In genomic region chr8:77122300-77122699, GRCm38 (mm10) we compare ENCODE assay signal across 20 mouse cellular contexts.
DNase-seq lines count a peak whose midpoint lies in the region; ATAC-seq and TF ChIP-seq lines count a peak whose summit lies in the region.
"Had no signal": no experiment of that assay in that cellular context is flagged by ENCODE, and none has a peak within 500 bp of the region (broad histone marks: within the 10 kb centered on the region; RNA-seq: fewer than 3 reads in every experiment).

No protein-coding gene starts in this region.

- H3K79me2 ChIP-seq in heart, adult 2 months (replicated peaks; ENCODE audit: control insufficient read depth, insufficient read depth, low read length), result peaks cover 2% of the 10 kb centered on the region

- no peak overlapping the region for H3K4me2 ChIP-seq in heart, embryonic 11.5 days
- H3K4me2 ChIP-seq in lung, embryonic 15.5 days, result no peak overlapping the region
- H3K4me2 ChIP-seq in heart, embryonic 15.5 days, result no peak overlapping the region
- H3K4me2 ChIP-seq in hindbrain, embryonic 16.5 days (ENCODE audit: low read length), result no peak overlapping the region
- H3K4me2 ChIP-seq: embryonic facial prominence, embryonic 13.5 days; hindbrain, embryonic 12.5 days; liver, embryonic 12.5 days had no signal

- peaks cover 3% of the 10 kb centered on the region; the same call in 1 of the 2 replicates for H3K36me3 ChIP-seq in heart, adult 2 months (ENCODE audit: control insufficient read depth, insufficient read depth, low read length)
- H3K36me3 ChIP-seq in heart, embryonic 11.5 days (ENCODE audit: control insufficient read depth, insufficient read depth, low read length), result no peaks in the 10 kb centered on the region
- H3K36me3 ChIP-seq in lung, embryonic 15.5 days, result no peaks in the 10 kb centered on the region
- no peaks in the 10 kb centered on the region for H3K36me3 ChIP-seq in heart, embryonic 15.5 days
- no peaks in the 10 kb centered on the region for H3K36me3 ChIP-seq in hindbrain, embryonic 16.5 days (ENCODE audit: control insufficient read depth, insufficient read depth, low read length)
- H3K36me3 ChIP-seq: embryonic facial prominence, embryonic 13.5 days; hindbrain, embryonic 12.5 days; liver, embryonic 12.5 days; midbrain, embryonic 10.5 days had no signal

- H3K27me3 ChIP-seq in heart, adult 2 months (ENCODE audit: control insufficient read depth, insufficient read depth, low read length), result no peaks in the 10 kb centered on the region
- no peaks in the 10 kb centered on the region for H3K27me3 ChIP-seq in heart, embryonic 11.5 days (ENCODE audit: control insufficient read depth, insufficient read depth, low read length)
- no peaks in the 10 kb centered on the region for H3K27me3 ChIP-seq in lung, embryonic 15.5 days
- no peaks in the 10 kb centered on the region for H3K27me3 ChIP-seq in heart, embryonic 15.5 days
- no peaks in the 10 kb centered on the region for H3K27me3 ChIP-seq in hindbrain, embryonic 16.5 days (replicated peaks; ENCODE audit: control insufficient read depth, insufficient read depth, low read length)
- H3K27me3 ChIP-seq: CH12.LX; embryonic facial prominence, embryonic 13.5 days; hindbrain, embryonic 12.5 days; liver, embryonic 12.5 days had no signal

- H3K4me3 ChIP-seq in heart, adult 2 months, result no peak overlapping the region
- no peak overlapping the region for H3K4me3 ChIP-seq in heart, embryonic 11.5 days (ENCODE audit: low read depth, low read length)
- no peak overlapping the region for H3K4me3 ChIP-seq in lung, embryonic 15.5 days
- no peak overlapping the region for H3K4me3 ChIP-seq in lung, adult 2 months (replicated peaks; ENCODE audit: extremely low read depth, low read depth, low read length)
- no peak overlapping the region for H3K4me3 ChIP-seq in heart, embryonic 15.5 days
- H3K4me3 ChIP-seq in hindbrain, embryonic 16.5 days (ENCODE audit: low read length), result no peak overlapping the region
- H3K4me3 ChIP-seq: embryonic facial prominence, embryonic 13.5 days; hindbrain, embryonic 12.5 days; liver, embryonic 12.5 days; midbrain, embryonic 10.5 days had no signal

- peaks cover 8% of the 10 kb centered on the region for H3K4me1 ChIP-seq in heart, adult 2 months (ENCODE audit: control insufficient read depth, insufficient read depth, low read length)
- peaks cover 16% of the 10 kb centered on the region for H3K4me1 ChIP-seq in heart, embryonic 11.5 days (ENCODE audit: control insufficient read depth, insufficient read depth, low read length)
- peaks cover 3% of the 10 kb centered on the region; the same call in 1 of the 2 replicates for H3K4me1 ChIP-seq in lung, embryonic 15.5 days
- H3K4me1 ChIP-seq in lung, adult 2 months (ENCODE audit: control insufficient read depth, insufficient read depth, low read length), result peaks cover 8% of the 10 kb centered on the region
- peaks cover 15% of the 10 kb centered on the region for H3K4me1 ChIP-seq in heart, embryonic 15.5 days (replicated peaks)
- 0 out of 2 replicates have a peak, but pooled peaks cover 2% of the 10 kb centered on the region for H3K4me1 ChIP-seq in hindbrain, embryonic 16.5 days (ENCODE audit: control insufficient read depth, insufficient read depth, low read depth, low read length)
- H3K4me1 ChIP-seq: liver, embryonic 12.5 days; midbrain, embryonic 10.5 days had no signal

- no peaks in the 10 kb centered on the region for H3K9me3 ChIP-seq in heart, embryonic 11.5 days (replicated peaks; ENCODE audit: control insufficient read depth, low read length)
- no peaks in the 10 kb centered on the region for H3K9me3 ChIP-seq in lung, embryonic 15.5 days
- H3K9me3 ChIP-seq in heart, embryonic 15.5 days (replicated peaks), result no peaks in the 10 kb centered on the region
- no peaks in the 10 kb centered on the region for H3K9me3 ChIP-seq in hindbrain, embryonic 16.5 days (ENCODE audit: control insufficient read depth, low read length)
- H3K9me3 ChIP-seq: embryonic facial prominence, embryonic 13.5 days; hindbrain, embryonic 12.5 days; liver, embryonic 12.5 days; midbrain, embryonic 10.5 days had no signal

- peak in 1 of 2 experiments; percentile 64 for DNase-seq in heart, adult 2 months
- no peak for DNase-seq in lung, adult 2 months
- DNase-seq in heart, postnatal 4 days, result peak; percentile 35
- DNase-seq in spleen, postnatal 36 days (ENCODE audit: low spot score in 2 of 2), result no peak
- DNase-seq: adrenal gland, postnatal 14 days; gastrocnemius, postnatal 36 days; kidney, adult 9 months; thymus, postnatal 25 days had no signal

- no peak for TF ChIP-seq POLR2A in heart, adult 2 months (IDR thresholded peaks at IDR 0.05; ENCODE audit: insufficient read depth, low read depth, low read length)
- TF ChIP-seq POLR2A in lung, adult 2 months (IDR thresholded peaks at IDR 0.05; ENCODE audit: borderline replicate concordance, extremely low read depth, low read depth, low read length), result no peak

- WGBS in heart, adult 2 months, result 19% methylated on average over 5 of the region's 5 CpGs
- 22% methylated on average over 5 of the region's 5 CpGs for WGBS in heart, embryonic 11.5 days (ENCODE audit: insufficient replicate concordance)
- WGBS in lung, embryonic 15.5 days, result 15% methylated on average over 5 of the region's 5 CpGs
- 64% methylated on average over 5 of the region's 5 CpGs for WGBS in lung, adult 2 months
- WGBS in heart, embryonic 15.5 days, result 22% methylated on average over 5 of the region's 5 CpGs
- WGBS in hindbrain, embryonic 16.5 days, result 82% methylated on average over 5 of the region's 5 CpGs

- TF ChIP-seq EP300 in heart, adult 2 months (IDR thresholded peaks at IDR 0.05; ENCODE audit: insufficient read depth, low read depth, low read length), result peak; percentile 73

- intact Hi-C loops in heart, adult 2 months (cut with DNase I), result no loop called here

- no peak for TF ChIP-seq CTCF in heart, adult 2 months (IDR thresholded peaks at IDR 0.05)
- TF ChIP-seq CTCF in lung, adult 2 months (IDR thresholded peaks at IDR 0.05; ENCODE audit: insufficient read depth, low read length), result no peak

- H3K27ac ChIP-seq in heart, adult 2 months, result peak overlapping the region; percentile 67
- H3K27ac ChIP-seq in heart, embryonic 11.5 days (ENCODE audit: low read depth, low read length), result no peak overlapping the region
- no peak overlapping the region for H3K27ac ChIP-seq in lung, embryonic 15.5 days
- H3K27ac ChIP-seq in heart, embryonic 15.5 days, result 0 out of 2 replicates have a peak overlapping the region, but pooled peaks have one; percentile 32
- no peak overlapping the region for H3K27ac ChIP-seq in hindbrain, embryonic 16.5 days (ENCODE audit: low read depth, low read length)
- H3K27ac ChIP-seq: embryonic facial prominence, embryonic 13.5 days; hindbrain, embryonic 12.5 days; liver, embryonic 12.5 days; macrophage; midbrain, embryonic 10.5 days had no signal

- no peak for ATAC-seq in heart, embryonic 11.5 days (replicated peaks; ENCODE audit: insufficient number of reproducible peaks, low FRiP score, low TSS enrichment)
- ATAC-seq in lung, embryonic 15.5 days (ENCODE audit: borderline replicate concordance, extremely low read depth, low FRiP score, low TSS enrichment), result peak; percentile 70; the same call in 1 of the 2 replicates
- ATAC-seq in heart, embryonic 15.5 days (replicated peaks; ENCODE audit: insufficient number of reproducible peaks, insufficient read depth, low FRiP score, low read depth), result peak; percentile 66; the same call in 1 of the 2 replicates
- ATAC-seq in hindbrain, embryonic 16.5 days, result no peak
- ATAC-seq: forebrain, embryonic 14.5 days; inflammation-experienced regulatory T-cells, adult 6 months; liver, embryonic 12.5 days had no signal

- H3K9ac ChIP-seq in heart, adult 2 months (ENCODE audit: low read depth, low read length), result no peak overlapping the region
- H3K9ac ChIP-seq in heart, embryonic 11.5 days (ENCODE audit: low read depth, low read length), result no peak overlapping the region
- no peak overlapping the region for H3K9ac ChIP-seq in lung, embryonic 15.5 days
- no peak overlapping the region for H3K9ac ChIP-seq in heart, embryonic 15.5 days
- no peak overlapping the region for H3K9ac ChIP-seq in hindbrain, embryonic 16.5 days (ENCODE audit: low read depth, low read length)
- H3K9ac ChIP-seq: embryonic facial prominence, embryonic 13.5 days; hindbrain, embryonic 12.5 days; liver, embryonic 12.5 days had no signal

Comparison
In these comparisons a context has a peak if more than half of its experiments do, and no peak if none do; other contexts are left out.
1. H3K27ac ChIP-seq: peak in heart, adult 2 months (single experiment) and heart, embryonic 15.5 days (single experiment); none in heart, embryonic 11.5 days (single experiment), lung, embryonic 15.5 days (single experiment) and hindbrain, embryonic 16.5 days (single experiment).
2. ATAC-seq: peak in lung, embryonic 15.5 days (single experiment) and heart, embryonic 15.5 days (single experiment); none in heart, embryonic 11.5 days (single experiment) and hindbrain, embryonic 16.5 days (single experiment).